Mouse (Mus musculus): ENCODE measurements around the gene Atp6ap1. TPM values are rescaled to one million over a fixed set of nuclear protein-coding genes. Genes with fewer than 3 reads are reported as not detected.

The Atp6ap1 gene
- total and polyA plus RNA-seq, 3 experiments = 41.6 to 355 (median 75.5) TPM

GRCm38 (mm10) chrX:74281041-74281731 is 15.7 kb upstream of the Atp6ap1 start:
- peak; percentile 40 for DNase-seq (ENCODE audit: low read depth, low spot score)
- H3K9me3 ChIP-seq (replicated peaks; ENCODE audit: insufficient read depth, low read length) = no peaks in the 10 kb centered on the region
- H3K27me3 ChIP-seq (ENCODE audit: control insufficient read depth in 1 of 2, insufficient read depth in 2 of 2, low read length in 2 of 2) = no peaks in the 10 kb centered on the region
- H3K4me3 ChIP-seq (ENCODE audit: control insufficient read depth in 1 of 2, insufficient read depth in 1 of 2, low read depth in 2 of 2, low read length in 2 of 2) = peak overlapping the region; percentile 76 to 83
- peaks cover 0 to 13% of the 10 kb centered on the region in 2 experiments; a peak in 2 of 4 replicates for H3K4me1 ChIP-seq (ENCODE audit: control insufficient read depth in 1 of 2, insufficient read depth in 2 of 2, low read length in 2 of 2)
- peaks cover 0 to 13% of the 10 kb centered on the region in 2 experiments; a peak in 3 of 4 replicates for H3K36me3 ChIP-seq (ENCODE audit: control insufficient read depth in 1 of 2, insufficient read depth in 2 of 2, low read length in 2 of 2)
- H3K27ac ChIP-seq (ENCODE audit: control insufficient read depth, low read depth, low read length) = peak overlapping the region; percentile 71
- H3K79me2 ChIP-seq (ENCODE audit: control insufficient read depth, insufficient read depth, low read length, poor library complexity) = peaks cover 13% of the 10 kb centered on the region
- peak overlapping the region; percentile 85 for H3K9ac ChIP-seq (ENCODE audit: control insufficient read depth, low read depth, low read length, poor library complexity, severe bottlenecking)
- TF ChIP-seq HCFC1 (IDR thresholded peaks at IDR 0.05; ENCODE audit: low read depth, low read length) (no peak), POLR2AphosphoS5 (IDR thresholded peaks at IDR 0.05; ENCODE audit: borderline replicate concordance, low read depth, low read length) (no peak), POLR2A (IDR thresholded peaks at IDR 0.05; ENCODE audit: control insufficient read depth in 1 of 2, insufficient read depth in 1 of 2, low read depth in 1 of 2, low read length in 2 of 2, poor library complexity in 1 of 2) (peak in 1 of 2 experiments; percentile 57; a peak in 1 of 4 replicates), TAL1 (IDR thresholded peaks at IDR 0.05; ENCODE audit: low read length) (no peak), NRF1 (IDR thresholded peaks at IDR 0.05; ENCODE audit: insufficient read depth, low read depth, low read length, poor library complexity, severe bottlenecking) (0 out of 2 replicates have a peak, but pooled peaks have one; percentile 18), SIN3A (IDR thresholded peaks at IDR 0.05; ENCODE audit: low read length) (no peak), CHD2 (IDR thresholded peaks at IDR 0.05; ENCODE audit: low read length) (no peak), ZKSCAN1 (IDR thresholded peaks at IDR 0.05; ENCODE audit: low read depth, low read length) (no peak), BHLHE40 (IDR thresholded peaks at IDR 0.05; ENCODE audit: borderline replicate concordance, low read depth, low read length) (no peak), RCOR1 (IDR thresholded peaks at IDR 0.05; ENCODE audit: low read depth, low read length) (no peak), RAD21 (IDR thresholded peaks at IDR 0.05; ENCODE audit: low read depth, low read length) (no peak), GABPA (IDR thresholded peaks at IDR 0.05; ENCODE audit: low read depth, low read length) (no peak), TCF12 (IDR thresholded peaks at IDR 0.05; ENCODE audit: low read depth, low read length) (no peak), JUND (IDR thresholded peaks at IDR 0.05; ENCODE audit: low read depth, low read length) (no peak), NELFE (IDR thresholded peaks at IDR 0.05; ENCODE audit: low read depth, low read length) (peak; percentile 45; the same call in 1 of the 2 replicates), CTCF (IDR thresholded peaks at IDR 0.05 in 2 of 3, conservative IDR thresholded peaks at IDR 0.05 in 1 of 3; ENCODE audit: control insufficient read depth in 1 of 3, insufficient read depth in 1 of 3, low read depth in 2 of 3, low read length in 3 of 3, poor library complexity in 1 of 3, severe bottlenecking in 1 of 3) (no peak), USF1 (IDR thresholded peaks at IDR 0.05; ENCODE audit: low read depth, low read length) (no peak), E2F4 (IDR thresholded peaks at IDR 0.05; ENCODE audit: borderline replicate concordance, low read depth, low read length) (no peak), EP300 (IDR thresholded peaks at IDR 0.05; ENCODE audit: low read depth in 1 of 2, low read length in 2 of 2) (no peak), TBP (IDR thresholded peaks at IDR 0.05; ENCODE audit: low read depth, low read length) (no peak), MXI1 (IDR thresholded peaks at IDR 0.05; ENCODE audit: low read depth, low read length) (peak; percentile 8; the same call in 1 of the 2 replicates), MYB (IDR thresholded peaks at IDR 0.05; ENCODE audit: low read depth, low read length) (no peak), MEF2A (IDR thresholded peaks at IDR 0.05; ENCODE audit: extremely low read depth, insufficient replicate concordance, low read depth, low read length, poor library complexity, severe bottlenecking) (no peak), MAZ (IDR thresholded peaks at IDR 0.05; ENCODE audit: low read depth, low read length) (peak; percentile 35; the same call in 1 of the 2 replicates), ZNF384 (IDR thresholded peaks at IDR 0.05; ENCODE audit: low read depth, low read length) (no peak), SMC3 (IDR thresholded peaks at IDR 0.05; ENCODE audit: low read depth, low read length) (no peak), KAT2A (conservative IDR thresholded peaks at IDR 0.05; ENCODE audit: low read depth, low read length) (no peak), ZMIZ1 (IDR thresholded peaks at IDR 0.05; ENCODE audit: low read depth, low read length) (no peak), GATA1 (IDR thresholded peaks at IDR 0.05; ENCODE audit: low read depth, low read length) (no peak), ZC3H11A (IDR thresholded peaks at IDR 0.05; ENCODE audit: low read depth, low read length) (no peak), POLR2AphosphoS2 (IDR thresholded peaks at IDR 0.05; ENCODE audit: low read length) (0 out of 2 replicates have a peak, but pooled peaks have one; percentile 60), USF2 (IDR thresholded peaks at IDR 0.05; ENCODE audit: borderline replicate concordance in 1 of 2, insufficient read depth in 1 of 2, low read depth in 1 of 2, low read length in 2 of 2) (no peak), MAFK (IDR thresholded peaks at IDR 0.05; ENCODE audit: borderline replicate concordance, low read depth, low read length) (no peak), ETS1 (IDR thresholded peaks at IDR 0.05; ENCODE audit: low read depth, low read length) (0 out of 2 replicates have a peak, but pooled peaks have one; percentile 19), ELF1 (IDR thresholded peaks at IDR 0.05; ENCODE audit: low read depth, low read length) (no peak), MYC (IDR thresholded peaks at IDR 0.05; ENCODE audit: low read depth, low read length) (no peak)

Data from MEL (cell line).